Mouse (Mus musculus) midbrain, embryonic 16.5 days (tissue): ENCODE measurements at regions not wholly inside any gene's neighbourhood (a gene's known extent, or its start where the extent isn't known, plus 50 kb on each side); places are given as distances from the start of the nearest gene placed in this dataset.

Experiments
- ATAC-seq: fragments of 200-750 bp; cut with Nextera tagmentation; 2 replicates; pipeline ENCODE4 v1.8.0; 2017; ENCODE audit warnings: moderate TSS enrichment
- H3K27ac ChIP-seq: fragments of 300-500 bp; sonication (generic); 2 replicates; pipeline ENCODE4 v1.5.1; 2014; ENCODE audit warnings: mild to moderate bottlenecking, low read length, mixed read lengths
- H3K27me3 ChIP-seq: fragments of 300-500 bp; sonication (generic); 2 replicates; pipeline ENCODE4 v1.6.1; 2014; ENCODE audit warnings: low read depth, low read length, mixed read lengths; ENCODE audit not compliant: control insufficient read depth, insufficient read depth
- H3K36me3 ChIP-seq: fragments of 300-500 bp; sonication (generic); 2 replicates; pipeline ENCODE4 v1.6.1; 2014; ENCODE audit warnings: mild to moderate bottlenecking, low read length, moderate library complexity, mixed read lengths; ENCODE audit not compliant: control insufficient read depth, insufficient read depth
- H3K4me1 ChIP-seq: fragments of 300-500 bp; sonication (generic); 2 replicates; pipeline ENCODE4 v1.6.1; 2014; ENCODE audit warnings: mild to moderate bottlenecking, low read length, mixed read lengths; ENCODE audit not compliant: control insufficient read depth, insufficient read depth
- H3K4me2 ChIP-seq: fragments of 300-500 bp; sonication (generic); 2 replicates; pipeline ENCODE4 v1.6.1; 2014; ENCODE audit warnings: mild to moderate bottlenecking, low read length, mixed read lengths
- H3K4me3 ChIP-seq: fragments of 300-500 bp; sonication (generic); 2 replicates; pipeline ENCODE4 v1.5.1; 2014; ENCODE audit warnings: low read depth, mild to moderate bottlenecking, low read length, moderate library complexity, mixed read lengths
- H3K9ac ChIP-seq: fragments of 300-500 bp; sonication (generic); 2 replicates; pipeline ENCODE4 v1.6.1; 2014; ENCODE audit warnings: low read depth, low read length, mixed read lengths
- H3K9me3 ChIP-seq: fragments of 300-500 bp; sonication (generic); replicated peaks from 2 replicates; pipeline ENCODE4 v1.6.1; 2014; ENCODE audit warnings: mild to moderate bottlenecking, low read length, mixed read lengths; ENCODE audit not compliant: control insufficient read depth, poor library complexity, severe bottlenecking
- WGBS: fragments of 180-500 bp; shearing (Covaris S2); extraction: QIAGEN DNeasy Blood & Tissue Kit; methylation state at CpG from one replicate; pipeline ENCODE4 v1.1.7; 2014; 5-methylcytosine and 5-hydroxymethylcytosine counted together

GRCm38 (mm10) chr13:72280871-72281270 is 317.3 kb upstream of the Irx1 start:
- no peaks in the 10 kb centered on the region for H3K9me3 ChIP-seq
- no peak overlapping the region for H3K27ac ChIP-seq
- ATAC-seq: no peak
- 92% methylated on average over 5 of the region's 5 CpGs for WGBS
- H3K9ac ChIP-seq: no peak overlapping the region
- H3K4me3 ChIP-seq: no peak overlapping the region
- H3K4me1 ChIP-seq: no peaks in the 10 kb centered on the region
- H3K36me3 ChIP-seq: no peaks in the 10 kb centered on the region
- no peak overlapping the region for H3K4me2 ChIP-seq
- no peaks in the 10 kb centered on the region for H3K27me3 ChIP-seq

- H3K27me3 ChIP-seq: 0 out of 2 replicates have a peak, but pooled peaks cover 2% of the 10 kb centered on the region
- no peak overlapping the region for H3K4me3 ChIP-seq
- WGBS: 95% methylated on average over 3 of the region's 3 CpGs
- no peak overlapping the region for H3K27ac ChIP-seq
- no peaks in the 10 kb centered on the region for H3K4me1 ChIP-seq
- no peak overlapping the region for H3K4me2 ChIP-seq
- no peak overlapping the region for H3K9ac ChIP-seq
- H3K36me3 ChIP-seq: no peaks in the 10 kb centered on the region
- no peak for ATAC-seq
- no peaks in the 10 kb centered on the region for H3K9me3 ChIP-seq
These were observed 319.2 kb upstream of the Irx1 start for GRCm38 (mm10) chr13:72282764-72283163.

GRCm38 (mm10) chr13:72283701-72284100 is 320.2 kb upstream of the Irx1 start:
- 28% methylated on average over 1 of the region's 1 CpGs for WGBS
- no peaks in the 10 kb centered on the region for H3K9me3 ChIP-seq
- 0 out of 2 replicates have a peak, but pooled peaks cover 2% of the 10 kb centered on the region for H3K4me1 ChIP-seq
- no peaks in the 10 kb centered on the region for H3K36me3 ChIP-seq
- no peak overlapping the region for H3K4me2 ChIP-seq
- no peak overlapping the region for H3K9ac ChIP-seq
- no peak for ATAC-seq
- no peak overlapping the region for H3K27ac ChIP-seq
- H3K4me3 ChIP-seq: no peak overlapping the region
- 0 out of 2 replicates have a peak, but pooled peaks cover 3% of the 10 kb centered on the region for H3K27me3 ChIP-seq

- ATAC-seq: no peak
- H3K4me3 ChIP-seq: no peak overlapping the region
- no peak overlapping the region for H3K27ac ChIP-seq
- H3K4me1 ChIP-seq: peaks cover 13% of the 10 kb centered on the region
- no peaks in the 10 kb centered on the region for H3K9me3 ChIP-seq
- H3K27me3 ChIP-seq: peaks cover 8% of the 10 kb centered on the region
- no peaks in the 10 kb centered on the region for H3K36me3 ChIP-seq
- H3K4me2 ChIP-seq: no peak overlapping the region
- 98% methylated on average over 4 of the region's 4 CpGs for WGBS
- no peak overlapping the region for H3K9ac ChIP-seq
These were observed 322.8 kb upstream of the Irx1 start for GRCm38 (mm10) chr13:72286301-72286700.

- H3K27ac ChIP-seq: no peak overlapping the region
- WGBS: 22% methylated on average over 13 of the region's 13 CpGs
- ATAC-seq: peak; percentile 61; the same call in 1 of the 2 replicates
- H3K27me3 ChIP-seq: peaks cover 8% of the 10 kb centered on the region
- no peak overlapping the region for H3K9ac ChIP-seq
- no peaks in the 10 kb centered on the region for H3K9me3 ChIP-seq
- H3K4me2 ChIP-seq: peak overlapping the region; percentile 2
- peaks cover 19% of the 10 kb centered on the region for H3K4me1 ChIP-seq
- H3K36me3 ChIP-seq: no peaks in the 10 kb centered on the region
- no peak overlapping the region for H3K4me3 ChIP-seq
These were observed 325.0 kb upstream of the Irx1 start for GRCm38 (mm10) chr13:72288381-72289092.

GRCm38 (mm10) chr13:72289093-72289501 is 325.6 kb upstream of the Irx1 start:
- Histone ChIP-seq H3K36me3 (no peaks in the 10 kb centered on the region), H3K4me1 (peaks cover 19% of the 10 kb centered on the region), H3K4me2 (peak overlapping the region; percentile 2), H3K27me3 (peaks cover 8% of the 10 kb centered on the region), H3K9ac (0 out of 2 replicates have a peak overlapping the region, but pooled peaks have one; percentile 0), H3K9me3 (no peaks in the 10 kb centered on the region), H3K4me3 (no peak overlapping the region), H3K27ac (peak overlapping the region; percentile 43; the same call in 1 of the 2 replicates)
- ATAC-seq: peak; percentile 54; the same call in 1 of the 2 replicates
- WGBS: 5% methylated on average over 10 of the region's 10 CpGs

GRCm38 (mm10) chr13:72292361-72292760 is 328.8 kb upstream of the Irx1 start:
- H3K4me1 ChIP-seq: peaks cover 19% of the 10 kb centered on the region
- whole genome bisulfite sequencing: 5% methylated on average over 14 of the region's 14 CpGs
- H3K9me3 ChIP-seq: no peaks in the 10 kb centered on the region
- no peak overlapping the region; the same call in 1 of the 2 replicates for H3K27ac ChIP-seq
- H3K36me3 ChIP-seq: no peaks in the 10 kb centered on the region
- peak; percentile 52; the same call in 1 of the 2 replicates for ATAC-seq
- H3K27me3 ChIP-seq: peaks cover 16% of the 10 kb centered on the region
- peak overlapping the region; percentile 29 for H3K4me2 ChIP-seq
- no peak overlapping the region for H3K4me3 ChIP-seq
- no peak overlapping the region for H3K9ac ChIP-seq

GRCm38 (mm10) chr13:72293059-72293694 is 329.7 kb upstream of the Irx1 start:
- H3K4me3 ChIP-seq: no peak overlapping the region
- H3K27ac ChIP-seq: no peak overlapping the region
- H3K9me3 ChIP-seq: no peaks in the 10 kb centered on the region
- 13% methylated on average over 10 of the region's 10 CpGs for WGBS
- ATAC-seq: no peak
- H3K4me2 ChIP-seq: no peak overlapping the region
- no peak overlapping the region for H3K9ac ChIP-seq
- no peaks in the 10 kb centered on the region for H3K36me3 ChIP-seq
- H3K4me1 ChIP-seq: peaks cover 20% of the 10 kb centered on the region
- peaks cover 13% of the 10 kb centered on the region for H3K27me3 ChIP-seq

- ATAC-seq: peak; percentile 64
- peaks cover 22% of the 10 kb centered on the region for H3K4me1 ChIP-seq
- H3K9ac ChIP-seq: no peak overlapping the region
- H3K4me2 ChIP-seq: peak overlapping the region; percentile 43
- no peaks in the 10 kb centered on the region for H3K9me3 ChIP-seq
- H3K4me3 ChIP-seq: no peak overlapping the region
- 9% methylated on average over 13 of the region's 13 CpGs for WGBS
- no peaks in the 10 kb centered on the region for H3K36me3 ChIP-seq
- H3K27me3 ChIP-seq: peaks cover 16% of the 10 kb centered on the region
- no peak overlapping the region for H3K27ac ChIP-seq
These were observed 330.3 kb upstream of the Irx2 start for GRCm38 (mm10) chr13:72298264-72298870.
